Mouse (Mus musculus): ENCODE data around the gene Csgalnact2. TPM values are rescaled to one million over a fixed set of nuclear protein-coding genes. Genes with fewer than 3 reads are reported as not detected.

The Csgalnact2 gene
- total and polyA plus RNA-seq, 3 experiments: 4.3 to 20.4 (median 17.6) TPM

DNA sequence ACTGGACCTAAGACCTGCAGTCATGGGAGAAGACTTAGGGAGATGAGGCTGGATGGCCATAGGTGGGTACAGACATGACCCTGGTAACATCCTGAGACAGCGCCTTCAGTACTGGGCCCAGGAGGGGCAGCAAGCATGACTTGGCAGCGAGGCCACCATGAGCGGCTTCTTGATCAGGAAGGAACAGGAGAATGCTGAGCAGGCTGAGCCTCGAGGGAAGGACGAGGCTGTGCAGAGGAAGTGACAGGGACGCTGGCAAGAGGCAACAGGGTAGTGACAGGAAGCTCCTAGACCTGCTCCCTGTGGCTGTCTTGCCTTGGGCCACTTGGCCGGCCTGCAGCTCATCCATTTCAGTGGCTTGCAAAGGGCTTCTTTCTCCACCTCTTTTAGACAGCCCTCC lies 61.5 kb downstream of the Csgalnact2 start:
- H3K9ac ChIP-seq (ENCODE audit: low read depth, low read length): no peak overlapping the region
- intact Hi-C loops (cut with DNase I): no loop called here
- DNase-seq: no peak
- no peaks in the 10 kb centered on the region for H3K27me3 ChIP-seq (ENCODE audit: control insufficient read depth, insufficient read depth, low read length)
- H3K4me1 ChIP-seq (ENCODE audit: control insufficient read depth, insufficient read depth, low read length): no peaks in the 10 kb centered on the region
- 44% methylated on average over 7 of the region's 7 CpGs for WGBS
- TF ChIP-seq EP300 (IDR thresholded peaks at IDR 0.05; ENCODE audit: insufficient read depth, low read depth, low read length) (no peak), POLR2A (IDR thresholded peaks at IDR 0.05; ENCODE audit: insufficient read depth, low read depth, low read length) (no peak), CTCF (IDR thresholded peaks at IDR 0.05) (no peak)
- no peaks in the 10 kb centered on the region for H3K36me3 ChIP-seq (ENCODE audit: control insufficient read depth, insufficient read depth, low read length)
- H3K4me3 ChIP-seq: no peak overlapping the region
- no peak overlapping the region for H3K27ac ChIP-seq
- no peaks in the 10 kb centered on the region for H3K79me2 ChIP-seq (replicated peaks; ENCODE audit: control insufficient read depth, insufficient read depth, low read length)

DNA sequence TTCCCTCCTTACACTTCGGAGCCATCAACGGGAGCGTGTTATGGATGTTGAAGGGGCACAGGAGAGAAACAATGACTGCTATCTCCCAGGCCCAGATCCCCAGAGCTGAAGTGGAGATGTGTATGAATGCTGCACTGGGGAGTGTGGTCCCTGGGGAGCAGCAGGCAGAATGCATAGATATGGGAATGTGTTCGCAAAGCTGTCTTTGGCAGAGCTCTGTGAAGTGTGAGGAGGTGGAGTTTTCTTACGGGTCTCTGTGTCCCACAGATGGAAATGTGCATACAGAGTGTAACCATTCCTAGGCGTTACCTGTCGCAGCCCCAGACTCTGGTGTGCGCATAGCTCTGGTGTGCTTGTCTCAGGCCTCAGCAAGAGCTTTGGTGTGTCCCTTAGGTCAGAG lies 62.2 kb downstream of the Csgalnact2 start:
- Histone ChIP-seq H3K27me3 (ENCODE audit: control insufficient read depth, insufficient read depth, low read length) (no peaks in the 10 kb centered on the region), H3K4me1 (ENCODE audit: control insufficient read depth, insufficient read depth, low read length) (no peaks in the 10 kb centered on the region), H3K9ac (ENCODE audit: low read depth, low read length) (no peak overlapping the region), H3K4me3 (no peak overlapping the region), H3K36me3 (ENCODE audit: control insufficient read depth, insufficient read depth, low read length) (no peaks in the 10 kb centered on the region), H3K79me2 (replicated peaks; ENCODE audit: control insufficient read depth, insufficient read depth, low read length) (no peaks in the 10 kb centered on the region), H3K27ac (no peak overlapping the region)
- no peak for DNase-seq
- TF ChIP-seq POLR2A (IDR thresholded peaks at IDR 0.05; ENCODE audit: insufficient read depth, low read depth, low read length) (no peak), CTCF (IDR thresholded peaks at IDR 0.05) (no peak), EP300 (IDR thresholded peaks at IDR 0.05; ENCODE audit: insufficient read depth, low read depth, low read length) (no peak)
- intact Hi-C loops (cut with DNase I): no loop called here
- WGBS: 75% methylated on average over 8 of the region's 8 CpGs

DNA sequence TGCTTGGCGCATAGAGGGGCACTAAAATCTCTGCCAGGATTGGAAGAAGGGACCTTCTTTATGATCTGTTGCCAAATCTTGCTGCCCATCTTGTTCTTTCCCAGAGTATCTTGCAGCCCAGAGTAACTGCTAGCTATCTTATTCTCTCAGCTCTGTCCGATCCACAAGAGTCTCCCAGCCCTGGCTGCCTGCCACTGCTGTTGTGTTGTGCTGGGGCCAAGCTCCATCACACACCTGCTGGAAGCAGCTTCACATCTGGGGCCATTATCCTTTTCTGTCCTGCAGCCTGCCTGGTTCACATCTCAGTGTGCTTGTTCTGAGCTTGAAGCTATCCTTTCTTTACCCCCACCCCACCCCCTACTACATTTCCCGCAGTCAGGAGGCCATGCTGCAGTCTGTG lies 62.7 kb downstream of the Csgalnact2 start:
- H3K27ac ChIP-seq: no peak overlapping the region
- no peaks in the 10 kb centered on the region for H3K4me1 ChIP-seq (ENCODE audit: control insufficient read depth, insufficient read depth, low read length)
- H3K36me3 ChIP-seq (ENCODE audit: control insufficient read depth, insufficient read depth, low read length): no peaks in the 10 kb centered on the region
- WGBS: 54% methylated on average over 3 of the region's 3 CpGs
- peak in 1 of 2 experiments; percentile 15 for DNase-seq
- no peak overlapping the region for H3K9ac ChIP-seq (ENCODE audit: low read depth, low read length)
- no peaks in the 10 kb centered on the region for H3K79me2 ChIP-seq (replicated peaks; ENCODE audit: control insufficient read depth, insufficient read depth, low read length)
- H3K27me3 ChIP-seq (ENCODE audit: control insufficient read depth, insufficient read depth, low read length): no peaks in the 10 kb centered on the region
- TF ChIP-seq CTCF (IDR thresholded peaks at IDR 0.05) (no peak), EP300 (IDR thresholded peaks at IDR 0.05; ENCODE audit: insufficient read depth, low read depth, low read length) (no peak)
- no peak overlapping the region for H3K4me3 ChIP-seq
- intact Hi-C loops (cut with DNase I): no loop called here

DNA sequence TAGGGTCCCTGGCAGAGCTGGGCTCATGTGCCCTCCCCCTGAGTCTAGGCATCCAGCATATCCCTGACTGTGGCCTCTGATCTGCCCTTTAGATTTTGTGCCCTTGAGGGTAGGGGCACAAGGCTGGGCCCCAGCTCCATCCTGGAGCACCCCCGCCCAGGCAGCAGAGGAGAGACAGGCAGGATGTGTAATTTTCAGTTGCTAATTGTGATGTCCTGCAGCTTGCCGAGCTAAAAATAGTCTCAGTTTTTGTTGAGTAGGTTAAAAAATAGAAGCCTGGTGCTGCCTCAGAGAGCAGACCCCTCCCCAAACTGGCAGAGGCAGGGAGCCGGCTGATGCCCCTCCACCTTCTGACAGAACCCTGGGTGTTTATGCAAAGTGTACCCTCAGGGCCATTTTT lies 64.8 kb downstream of the Csgalnact2 start:
- DNase-seq: no peak
- Histone ChIP-seq H3K79me2 (replicated peaks; ENCODE audit: control insufficient read depth, insufficient read depth, low read length) (no peaks in the 10 kb centered on the region), H3K4me1 (ENCODE audit: control insufficient read depth, insufficient read depth, low read length) (no peaks in the 10 kb centered on the region), H3K9ac (ENCODE audit: low read depth, low read length) (no peak overlapping the region), H3K27me3 (ENCODE audit: control insufficient read depth, insufficient read depth, low read length) (no peaks in the 10 kb centered on the region), H3K27ac (no peak overlapping the region), H3K4me3 (no peak overlapping the region), H3K36me3 (ENCODE audit: control insufficient read depth, insufficient read depth, low read length) (no peaks in the 10 kb centered on the region)
- TF ChIP-seq EP300 (IDR thresholded peaks at IDR 0.05; ENCODE audit: insufficient read depth, low read depth, low read length) (no peak), CTCF (IDR thresholded peaks at IDR 0.05) (no peak), POLR2A (IDR thresholded peaks at IDR 0.05; ENCODE audit: insufficient read depth, low read depth, low read length) (no peak)
- WGBS: 33% methylated on average over 3 of the region's 3 CpGs
- intact Hi-C loops (cut with DNase I): no loop called here

DNA sequence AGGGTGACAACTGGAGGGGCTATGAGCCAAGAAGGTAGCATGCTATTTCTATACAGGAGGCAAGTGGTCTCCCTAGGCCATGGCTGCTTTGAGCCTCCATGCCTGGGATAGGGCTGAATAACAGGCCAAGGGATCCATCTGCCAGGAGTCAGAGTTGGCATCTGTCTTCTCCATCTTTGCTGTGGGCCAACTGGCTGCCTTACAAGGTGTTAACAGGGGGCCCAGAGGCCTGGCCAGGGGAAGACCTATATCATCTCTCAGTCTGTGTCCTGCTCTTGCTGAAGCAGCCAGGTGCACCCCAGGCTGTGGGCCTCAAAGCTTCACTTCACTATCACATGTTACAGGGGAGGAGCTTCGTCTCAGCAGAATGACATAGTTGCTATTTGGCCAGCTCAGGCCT lies 66.8 kb downstream of the Csgalnact2 start:
- no peaks in the 10 kb centered on the region for H3K79me2 ChIP-seq (replicated peaks; ENCODE audit: control insufficient read depth, insufficient read depth, low read length)
- DNase-seq: peak in 1 of 2 experiments; percentile 10
- no peaks in the 10 kb centered on the region for H3K27me3 ChIP-seq (ENCODE audit: control insufficient read depth, insufficient read depth, low read length)
- TF ChIP-seq EP300 (IDR thresholded peaks at IDR 0.05; ENCODE audit: insufficient read depth, low read depth, low read length) (no peak), CTCF (IDR thresholded peaks at IDR 0.05) (no peak), POLR2A (IDR thresholded peaks at IDR 0.05; ENCODE audit: insufficient read depth, low read depth, low read length) (no peak)
- H3K4me1 ChIP-seq (ENCODE audit: control insufficient read depth, insufficient read depth, low read length): no peaks in the 10 kb centered on the region
- 97% methylated on average over 1 of the region's 1 CpGs for WGBS
- intact Hi-C loops (cut with DNase I): no loop called here
- H3K4me3 ChIP-seq: no peak overlapping the region
- no peaks in the 10 kb centered on the region for H3K36me3 ChIP-seq (ENCODE audit: control insufficient read depth, insufficient read depth, low read length)
- no peak overlapping the region for H3K27ac ChIP-seq
- no peak overlapping the region for H3K9ac ChIP-seq (ENCODE audit: low read depth, low read length)

DNA sequence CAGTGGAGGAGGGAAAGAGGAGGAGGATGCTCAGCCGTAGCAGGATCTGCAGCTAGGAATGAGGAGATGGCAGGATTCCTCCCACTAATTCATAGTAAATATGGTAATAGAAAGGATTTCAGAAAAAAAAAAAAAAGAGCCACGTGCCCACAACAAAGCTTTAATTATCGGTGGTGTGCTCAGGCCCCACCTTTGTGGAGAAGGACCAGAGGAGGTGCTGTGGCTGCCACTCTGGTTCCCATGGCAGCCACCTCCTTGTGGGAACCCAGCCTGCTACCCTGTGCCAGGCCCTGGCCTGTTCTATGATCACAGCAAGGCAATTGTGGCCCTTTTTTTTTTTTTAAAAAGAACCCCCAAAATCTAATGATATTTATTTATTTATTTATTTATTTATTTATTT lies 67.5 kb downstream of the Csgalnact2 start:
- no peaks in the 10 kb centered on the region for H3K36me3 ChIP-seq (ENCODE audit: control insufficient read depth, insufficient read depth, low read length)
- 81% methylated on average over 3 of the region's 3 CpGs for WGBS
- H3K4me1 ChIP-seq (ENCODE audit: control insufficient read depth, insufficient read depth, low read length): no peaks in the 10 kb centered on the region
- no peak overlapping the region for H3K4me3 ChIP-seq
- H3K9ac ChIP-seq (ENCODE audit: low read depth, low read length): no peak overlapping the region
- no peak for DNase-seq
- TF ChIP-seq CTCF (IDR thresholded peaks at IDR 0.05) (no peak), POLR2A (IDR thresholded peaks at IDR 0.05; ENCODE audit: insufficient read depth, low read depth, low read length) (no peak), EP300 (IDR thresholded peaks at IDR 0.05; ENCODE audit: insufficient read depth, low read depth, low read length) (no peak)
- no peak overlapping the region for H3K27ac ChIP-seq
- no peaks in the 10 kb centered on the region for H3K27me3 ChIP-seq (ENCODE audit: control insufficient read depth, insufficient read depth, low read length)
- H3K79me2 ChIP-seq (replicated peaks; ENCODE audit: control insufficient read depth, insufficient read depth, low read length): no peaks in the 10 kb centered on the region
- intact Hi-C loops (cut with DNase I): no loop called here
